Mouse (Mus musculus) left cerebral cortex, adult 18-20 months (tissue): ENCODE results near the gene Derl3. TPM values are rescaled to one million over a fixed set of nuclear protein-coding genes. Genes with fewer than 3 reads are reported as not detected.
A peak's percentile ranks its signal among the peaks of the same experiment; 100 is the strongest.

Source experiments
- DNase-seq, 2 experiments: peaks; one replicate each; pipeline ENCODE4 v3.0.0; 2021 to 2022; ENCODE audit warnings: low spot score in 2 of 2, mixed read lengths in 1 of 2
- total RNA-seq, 2 experiments: library from RNA; stranded (reverse); gene quantifications; 2 replicates each; pipeline ENCODE4 v1.2.3; 2021

Derl3 gene
- total RNA-seq, 2 experiments from 2014 or later, result 4.0 to 4.9 TPM

DNA sequence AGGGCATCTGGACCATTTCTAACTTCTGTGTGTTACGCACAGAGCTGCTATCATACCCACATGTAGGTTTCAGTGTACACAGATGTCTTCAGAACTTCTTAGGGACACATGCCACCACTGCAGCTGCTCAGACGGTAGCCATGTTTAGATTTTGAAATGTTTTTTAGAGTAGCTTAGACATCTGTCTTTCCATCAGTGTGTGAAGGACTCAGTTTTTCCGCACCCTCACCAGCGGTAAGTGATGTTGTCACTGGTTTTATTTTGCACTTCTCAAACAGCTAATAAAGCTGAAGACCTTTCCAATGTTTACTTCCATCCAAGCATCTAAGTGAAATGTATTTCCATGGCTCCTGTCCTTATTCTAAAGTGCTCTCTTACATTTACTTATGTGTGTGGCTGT, 13.7 kb downstream of the Derl3 start:
- DNase-seq, result no peak

GRCm38 (mm10) chr10:75910698-75911097, 17.5 kb downstream of the Derl3 start:
- no peak for DNase-seq

DNA sequence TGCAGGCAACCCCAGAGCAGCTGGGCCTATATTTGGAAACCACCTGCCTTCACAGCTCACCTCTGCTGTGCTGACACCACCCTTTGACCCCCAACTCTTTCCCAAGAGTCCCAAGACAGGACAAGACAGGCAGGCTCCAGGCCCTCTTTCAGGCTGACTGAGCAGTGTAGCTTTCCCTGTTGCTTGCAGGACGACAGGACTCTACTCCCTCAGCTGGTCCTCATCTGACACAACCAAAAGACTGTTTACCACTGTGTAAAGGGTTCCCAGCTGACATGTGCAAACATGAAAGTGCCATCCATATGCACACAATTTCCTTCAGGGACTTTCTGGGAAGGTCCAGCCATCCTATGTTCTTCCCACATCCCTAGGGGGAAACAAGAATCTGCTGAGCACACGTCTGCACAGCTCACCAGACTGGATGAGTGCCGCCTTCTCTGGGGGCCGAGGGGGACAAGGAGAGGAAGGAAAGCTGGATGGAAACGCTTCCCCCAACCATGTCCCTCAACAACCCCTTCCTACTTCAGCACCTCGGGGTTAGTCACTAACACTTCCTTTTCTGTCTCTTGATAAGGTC, 19.9 kb downstream of the Derl3 start:
- no peak for DNase-seq

DNA sequence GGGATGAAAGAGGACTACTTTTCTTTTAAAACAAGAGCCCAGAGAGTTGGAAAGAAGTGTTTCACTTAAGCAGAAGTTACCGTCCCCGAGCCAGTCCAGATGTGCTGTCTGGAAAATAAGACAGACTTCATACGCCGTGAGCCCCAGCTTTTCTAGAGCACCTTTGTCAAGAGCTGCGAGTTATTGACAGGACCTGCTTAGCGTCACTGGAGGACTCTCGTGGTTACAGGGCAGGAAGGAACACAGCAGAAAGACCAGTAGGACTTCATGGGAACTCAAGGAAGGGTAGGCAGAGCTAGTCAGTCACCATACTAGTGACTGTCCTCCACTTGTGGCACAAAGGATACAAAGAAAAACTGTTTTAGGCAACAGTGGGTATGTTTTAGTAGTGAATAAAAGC, 22.3 kb downstream of the Derl3 start:
- no peak for DNase-seq

- no peak for DNase-seq
Observed at GRCm38 (mm10) chr10:75916840-75917239, 23.6 kb downstream of the Derl3 start.

- no peak for DNase-seq
Observed at GRCm38 (mm10) chr10:75919026-75919425, 25.8 kb downstream of the Derl3 start.

- DNase-seq, result peak; percentile 96
Observed at GRCm38 (mm10) chr10:75921026-75921725, 28.0 kb downstream of the Derl3 start, which contains the start of gene Smarcb1. Gene Smarcb1 (minus strand): TSS chr10:75921617.

- no peak for DNase-seq
Observed at GRCm38 (mm10) chr10:75921726-75922560, 28.7 kb downstream of the Derl3 start.

DNA sequence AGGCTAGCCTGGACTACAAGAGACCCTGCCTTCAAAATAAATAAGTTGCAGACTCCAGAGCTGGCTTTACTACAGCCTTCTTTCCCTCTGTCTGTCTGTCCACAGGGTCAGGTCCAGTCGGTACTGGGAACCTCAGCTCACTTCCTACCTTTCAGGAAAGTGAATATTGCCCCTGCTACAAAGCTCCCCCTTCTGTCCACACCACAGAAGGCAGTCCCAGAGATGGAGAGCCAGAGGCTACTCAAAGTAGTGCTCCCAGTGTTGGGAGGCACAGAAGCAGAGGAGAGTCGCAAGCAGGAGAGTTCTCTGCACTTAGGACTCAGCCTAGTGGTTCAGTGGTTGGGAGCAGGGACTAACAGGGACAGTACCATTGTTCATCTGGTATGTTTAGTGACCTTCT, 31.1 kb downstream of the Derl3 start:
- no peak for DNase-seq

DNA sequence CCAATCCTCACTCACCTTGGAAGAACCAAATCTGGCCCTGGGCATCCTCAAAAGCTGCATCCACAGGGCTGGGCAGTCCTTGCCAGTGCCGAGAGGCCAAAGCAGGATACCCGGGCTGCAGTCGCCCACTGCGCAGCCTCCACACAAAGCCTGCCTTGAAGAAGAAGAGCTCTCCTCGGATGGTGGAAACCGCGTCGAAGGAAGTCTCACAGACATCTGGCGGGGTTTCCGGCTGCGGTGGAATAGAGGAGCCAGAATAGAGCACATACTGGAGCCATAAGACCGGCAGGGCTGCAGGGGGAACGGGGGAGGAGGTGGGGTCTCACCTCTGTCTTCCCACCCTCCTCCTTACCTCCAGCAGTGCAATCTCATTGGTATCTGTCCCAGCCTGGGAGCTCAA, 33.2 kb downstream of the Derl3 start:
- DNase-seq, result no peak

DNA sequence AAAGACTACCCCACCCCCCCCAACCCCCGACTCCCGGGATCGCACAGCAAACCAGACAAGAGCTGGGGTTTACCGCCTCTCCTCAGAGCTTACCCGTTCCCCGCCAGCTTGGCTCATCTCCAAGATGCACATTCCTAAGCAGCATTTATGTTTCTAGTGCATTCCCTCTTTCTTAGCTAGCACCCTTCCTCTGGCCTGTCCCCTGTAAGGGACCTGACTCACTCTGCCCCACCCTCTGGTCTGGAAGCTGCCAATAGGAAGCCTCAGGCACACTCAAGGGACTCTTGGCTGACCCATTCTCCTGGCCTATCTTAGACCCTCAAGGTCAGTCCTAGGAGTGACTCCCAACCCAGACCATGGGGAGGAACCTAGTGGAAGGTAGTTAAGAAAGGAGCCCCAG, 37.1 kb downstream of the Derl3 start:
- no peak for DNase-seq

DNA sequence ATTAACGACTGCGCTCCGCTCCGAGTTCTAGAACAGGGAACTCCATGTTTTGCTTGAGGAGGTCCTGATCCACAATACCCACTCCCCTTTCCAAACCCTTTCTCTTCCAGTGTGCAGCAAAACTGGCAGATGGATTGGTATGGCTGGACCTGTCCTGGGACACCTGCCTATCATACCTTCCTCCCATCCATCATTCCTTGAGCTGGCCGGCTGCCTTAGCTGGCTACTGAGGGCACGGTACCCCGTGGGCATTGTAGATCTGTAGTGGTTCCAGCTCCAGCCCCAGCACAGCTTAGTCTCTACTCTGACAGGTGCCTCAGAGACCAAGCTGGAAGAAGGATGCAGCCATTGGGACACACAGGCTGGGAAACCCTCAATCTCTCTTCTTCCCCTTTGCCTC, 38.1 kb downstream of the Derl3 start:
- no peak for DNase-seq

DNA sequence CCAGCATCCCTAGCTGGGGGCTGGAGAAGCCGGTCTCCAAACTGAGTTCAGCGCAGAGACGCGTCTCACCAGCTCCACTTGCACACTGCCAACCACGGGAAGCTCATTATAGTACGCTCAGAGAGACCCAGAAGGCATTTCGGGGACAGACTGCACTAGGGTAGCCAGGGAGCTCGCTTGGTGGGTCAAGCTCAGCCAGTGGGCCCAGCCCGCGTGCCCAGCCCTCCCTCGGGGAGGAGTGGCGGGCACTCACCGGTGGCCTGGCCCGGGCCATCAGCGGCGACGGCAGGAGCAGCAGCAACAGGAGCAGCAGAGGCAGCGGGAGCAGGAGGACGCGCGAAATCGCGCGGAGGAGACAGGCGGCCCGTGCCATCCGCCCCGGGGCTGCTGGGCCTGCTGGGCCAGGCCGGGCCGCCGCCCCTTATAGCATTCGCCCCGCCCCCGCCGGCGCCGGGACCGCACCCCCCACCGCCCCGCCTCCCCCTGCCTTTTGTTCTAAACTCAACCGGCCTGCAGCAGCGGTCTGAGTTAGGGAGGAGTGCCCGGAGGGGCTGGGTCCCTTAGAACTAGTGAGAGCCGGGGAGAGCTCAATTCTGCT, 39.0 kb downstream of the Derl3 start:
- no peak for DNase-seq

- no peak for DNase-seq
Observed at GRCm38 (mm10) chr10:75932891-75933290, 39.7 kb downstream of the Derl3 start, which contains the start of gene Chchd10. Gene Chchd10 (plus strand): TSS chr10:75933130.

DNA sequence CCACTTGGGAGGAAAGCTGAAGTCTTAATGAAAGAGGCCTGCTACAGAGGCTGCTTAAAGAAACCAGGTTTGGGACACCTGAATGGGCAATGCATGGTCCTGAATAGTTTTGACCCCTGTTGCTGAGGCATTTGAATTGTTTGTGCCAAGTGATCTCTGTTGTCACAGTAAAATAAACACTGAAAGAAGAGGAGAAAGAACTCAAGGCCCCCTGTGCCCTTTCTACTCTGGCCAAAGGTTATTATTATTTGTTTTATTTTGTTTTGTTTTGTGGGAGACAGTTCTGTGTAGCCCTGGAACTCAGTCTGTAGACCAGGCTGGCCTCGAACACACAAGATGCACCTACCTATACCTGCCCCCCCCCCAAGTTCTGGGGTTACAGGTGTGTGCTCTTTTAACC, 41.8 kb downstream of the Derl3 start:
- DNase-seq, result no peak

DNA sequence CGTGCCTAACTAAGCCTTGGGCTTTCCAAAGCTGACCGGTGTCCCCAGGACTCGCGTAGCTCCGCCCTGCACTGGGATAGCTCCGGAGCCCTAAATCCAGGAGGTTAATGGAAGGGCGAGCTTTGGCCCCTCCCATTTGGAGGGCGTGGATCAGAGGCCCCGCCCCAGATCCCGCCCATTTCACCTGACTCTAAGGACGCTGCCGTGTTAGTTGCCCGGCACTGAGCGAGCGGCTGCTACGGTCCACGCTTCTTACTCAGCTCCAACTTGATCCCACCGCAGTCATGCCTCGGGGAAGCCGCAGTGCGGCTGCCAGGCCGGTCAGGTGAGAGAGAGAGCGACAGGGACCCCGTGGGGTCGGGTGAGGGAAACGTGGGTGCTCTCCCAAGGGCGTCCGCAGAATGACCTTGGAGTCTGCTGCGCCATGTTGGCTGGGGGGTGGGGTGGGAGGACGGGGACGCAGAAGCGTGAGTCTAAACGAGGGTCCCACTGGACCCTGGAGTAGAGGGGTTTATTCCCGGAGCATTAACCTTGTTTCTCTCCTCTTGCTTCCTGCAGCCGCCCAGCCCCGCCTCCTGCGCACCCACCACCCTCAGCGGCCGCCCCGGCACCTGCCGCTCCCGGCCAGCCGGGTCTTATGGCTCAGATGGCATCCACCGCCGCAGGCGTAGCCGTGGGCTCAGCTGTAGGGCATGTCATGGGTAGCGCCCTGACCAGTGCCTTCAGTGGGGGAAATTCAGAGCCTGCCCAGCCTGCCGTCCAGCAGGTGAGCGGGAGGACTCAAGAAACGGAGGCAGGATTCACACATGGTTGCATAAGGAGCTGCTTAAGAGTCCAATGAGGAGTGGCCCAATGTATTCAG, 42.7 kb downstream of the Derl3 start, which contains the start of gene Mmp11:
TSS of gene Mmp11 (minus strand) at position 817 of the 862 bp plus-strand sequence.
- DNase-seq, result peak; percentile 70 to 78

DNA sequence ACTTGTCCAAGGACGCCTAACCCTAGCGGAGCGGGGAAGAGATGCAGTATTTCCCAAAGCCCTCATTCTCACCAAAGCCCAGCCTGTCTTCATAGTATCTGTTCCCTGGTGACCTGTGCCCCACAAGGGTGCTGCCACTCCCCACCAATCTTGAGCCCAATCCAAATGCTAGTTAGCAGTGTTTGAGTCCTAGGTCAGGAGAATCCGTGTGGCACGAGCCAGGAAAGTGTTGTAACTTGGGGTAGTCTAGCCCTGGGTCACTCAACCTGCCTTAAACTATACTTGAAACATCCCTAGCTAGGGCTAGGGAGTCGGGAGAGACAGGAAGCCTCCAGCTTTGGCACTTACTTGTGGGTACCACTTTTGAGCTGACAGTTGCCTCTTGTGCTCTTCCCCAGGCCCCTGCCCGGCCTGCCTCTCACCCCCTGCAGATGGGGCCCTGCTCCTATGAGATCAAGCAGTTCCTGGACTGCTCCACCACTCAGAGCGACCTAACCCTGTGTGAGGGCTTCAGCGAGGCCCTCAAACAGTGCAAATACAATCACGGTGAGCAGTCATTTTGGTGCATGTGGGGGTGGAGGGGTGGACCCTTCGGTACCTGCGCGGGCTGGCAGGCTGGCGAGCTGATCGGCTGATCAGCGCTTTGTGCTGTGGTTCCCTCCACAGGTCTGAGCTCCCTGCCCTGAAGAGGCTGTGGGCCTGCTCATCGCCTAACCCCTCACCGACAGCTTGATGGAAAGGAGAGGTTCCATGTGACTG, 43.9 kb downstream of the Derl3 start:
- no peak for DNase-seq

DNA sequence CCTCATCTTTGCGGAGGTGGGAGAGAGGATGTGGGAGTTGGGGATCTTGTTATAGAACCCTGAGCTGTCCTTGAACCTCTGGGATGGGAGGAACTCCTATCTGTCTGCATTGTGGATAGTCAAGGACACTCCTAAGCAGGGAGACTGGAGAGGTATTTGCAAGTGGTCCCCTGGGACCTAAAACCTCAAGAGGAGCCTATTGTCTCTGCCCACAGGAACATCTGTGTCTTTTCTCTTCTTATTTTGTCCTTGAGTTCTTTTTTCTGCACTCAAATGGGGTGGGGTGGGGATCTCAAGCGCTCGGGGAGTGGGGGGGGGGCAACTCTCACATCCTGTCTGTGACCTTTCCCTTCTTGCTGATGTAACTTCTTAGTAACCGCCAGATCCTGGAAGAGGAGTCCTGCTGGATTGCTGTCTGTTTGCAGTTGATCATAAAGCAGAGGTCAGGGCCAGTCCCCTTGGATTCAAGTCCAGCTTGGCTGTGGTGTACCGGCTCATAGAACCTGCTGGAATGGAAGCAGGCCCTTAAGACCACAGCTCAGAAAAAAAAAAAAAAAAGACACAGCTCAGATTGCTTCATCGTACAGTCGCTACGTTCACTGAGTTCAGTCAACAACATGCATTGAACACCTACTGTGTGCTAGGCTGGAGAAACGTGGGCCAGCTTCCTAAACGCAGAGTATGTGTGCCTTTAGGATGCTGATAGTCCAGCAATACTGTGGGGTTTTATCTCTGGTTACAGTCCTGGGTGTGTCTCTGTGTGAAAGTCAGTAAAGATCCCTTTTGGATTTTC, 44.8 kb downstream of the Derl3 start:
- no peak for DNase-seq
